Mouse (Mus musculus): ENCODE measurements around the gene Olfm4.

DNA sequence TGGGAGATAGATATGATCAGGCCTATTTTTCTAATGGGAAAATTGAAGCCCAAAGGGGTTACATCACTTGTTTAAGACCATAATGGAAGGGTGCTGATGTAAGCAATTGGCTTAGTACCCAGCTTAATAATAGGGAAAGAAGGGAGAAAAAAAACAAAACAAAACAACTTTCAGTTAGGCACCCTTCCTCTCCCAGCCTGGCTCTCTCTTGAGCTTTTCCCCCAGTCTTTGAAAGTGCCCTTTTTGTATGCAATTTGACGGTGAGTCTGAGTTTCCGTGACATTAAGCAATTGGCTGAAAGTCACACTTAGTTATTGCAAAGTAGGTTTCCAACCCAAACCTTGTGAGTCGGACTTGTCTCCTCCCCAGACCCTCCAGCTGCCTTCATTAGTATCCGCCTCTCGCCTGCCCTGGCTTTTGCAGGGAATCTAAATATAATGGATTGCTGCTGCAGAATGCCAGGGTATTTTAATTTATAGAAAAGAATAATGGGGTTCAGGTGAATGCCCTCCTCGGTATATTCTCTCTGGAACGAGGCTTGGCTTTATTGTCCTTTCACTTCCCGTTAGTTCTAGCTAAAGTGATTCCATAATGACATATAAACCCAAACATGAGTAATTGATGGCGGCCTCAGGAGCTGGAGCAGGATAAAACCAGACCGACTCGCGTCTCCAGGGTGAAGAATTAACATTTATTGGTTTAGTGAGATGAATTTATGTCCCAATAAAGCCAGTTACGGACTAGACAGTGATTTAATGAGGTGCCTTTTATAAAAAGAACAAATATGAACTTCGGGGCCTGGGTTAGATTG is 12.7 kb upstream of the Olfm4 start:
- TF ChIP-seq CTCF (IDR thresholded peaks at IDR 0.05; ENCODE audit: insufficient read depth, low read length) (no peak), POLR2A (IDR thresholded peaks at IDR 0.05; ENCODE audit: borderline replicate concordance, extremely low read depth, low read depth, low read length) (no peak)

All from lung, adult 2 months (tissue).